Mouse (Mus musculus) kidney, postnatal 25 days (tissue): ENCODE measurements at regions not wholly inside any gene's neighbourhood (a gene's known extent, or its start where the extent isn't known, plus 50 kb on each side); places are given as distances from the start of the nearest gene placed in this dataset.

ENCODE experiments used
- DNase-seq, 2 experiments: peaks; one replicate each; pipeline ENCODE4 v3.0.0; 2021; ENCODE audit warnings: mixed read lengths in 2 of 2

- no peak for DNase-seq
Observed at GRCm38 (mm10) chr14:120669665-120670064, 191.4 kb downstream of the Rap2a start.

- DNase-seq: no peak
Observed at GRCm38 (mm10) chr14:120675752-120676151, 197.5 kb downstream of the Rap2a start.

- DNase-seq: no peak
Observed at GRCm38 (mm10) chr14:120678533-120678932, 200.3 kb downstream of the Rap2a start.

DNA sequence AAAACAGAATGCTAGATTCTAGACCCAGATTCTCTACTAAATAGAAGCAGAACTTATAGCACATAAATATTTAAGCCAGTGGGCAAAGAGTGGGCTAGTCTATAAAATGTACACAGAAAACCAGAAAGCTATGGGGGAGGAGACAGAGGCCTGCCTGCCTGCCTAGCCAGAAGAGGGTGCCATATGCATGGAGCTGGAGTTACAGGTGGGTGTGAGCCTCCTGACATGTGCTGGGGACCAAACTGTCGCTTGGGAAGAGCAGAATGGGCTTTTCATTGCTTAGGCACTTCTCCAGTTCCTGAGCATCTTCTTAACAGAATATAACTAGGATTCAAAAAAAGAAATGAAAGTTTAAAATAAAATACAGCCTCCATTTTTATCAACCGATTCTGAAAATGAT lies 200.8 kb downstream of the Rap2a start:
- no peak for DNase-seq

DNA sequence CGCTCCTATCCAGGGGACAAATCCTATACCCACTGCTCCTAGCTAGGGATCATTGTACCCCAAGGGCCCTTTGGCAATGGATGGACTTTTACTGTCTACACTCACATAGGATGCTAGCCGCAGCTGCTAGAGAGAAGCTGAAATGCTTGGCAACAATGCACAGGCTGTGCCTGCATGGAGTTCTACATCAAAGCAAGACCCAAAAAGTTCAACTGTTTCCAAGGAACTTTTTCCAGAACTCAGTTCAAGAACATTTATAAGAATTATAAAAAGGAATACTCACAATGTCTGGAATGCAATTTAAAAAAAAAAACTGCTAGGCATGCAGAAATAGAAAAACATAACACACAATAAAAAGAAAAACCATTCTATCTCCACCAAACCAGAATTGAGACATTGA lies 202.0 kb downstream of the Rap2a start:
- DNase-seq: no peak

- DNase-seq: no peak
Observed at GRCm38 (mm10) chr14:120685263-120685662, 207.0 kb downstream of the Rap2a start.

DNA sequence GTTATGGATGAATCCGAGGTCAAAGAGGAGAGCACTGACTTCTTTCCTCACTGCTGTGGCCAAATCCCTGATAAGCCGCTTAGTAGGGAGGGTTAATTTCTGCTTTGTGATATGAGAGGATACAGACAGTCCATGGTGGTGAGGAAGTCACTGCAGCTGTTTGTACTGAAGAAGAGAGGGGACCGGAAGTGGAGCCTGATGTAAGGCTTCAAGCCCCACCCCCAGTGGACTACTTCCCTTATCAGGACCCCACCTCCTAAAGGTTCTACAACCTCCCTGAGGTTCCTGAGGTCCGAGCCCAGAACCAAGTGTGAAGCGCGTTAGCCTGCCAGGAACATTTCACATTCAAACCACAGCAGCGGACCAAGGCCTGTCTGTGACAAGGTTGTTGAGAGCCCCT lies 207.6 kb downstream of the Rap2a start:
- no peak for DNase-seq

GRCm38 (mm10) chr14:120686751-120687150 lies 208.5 kb downstream of the Rap2a start:
- no peak for DNase-seq

- no peak for DNase-seq
Observed at GRCm38 (mm10) chr14:120699378-120699777, 211.6 kb upstream of the Ipo5 start.

DNA sequence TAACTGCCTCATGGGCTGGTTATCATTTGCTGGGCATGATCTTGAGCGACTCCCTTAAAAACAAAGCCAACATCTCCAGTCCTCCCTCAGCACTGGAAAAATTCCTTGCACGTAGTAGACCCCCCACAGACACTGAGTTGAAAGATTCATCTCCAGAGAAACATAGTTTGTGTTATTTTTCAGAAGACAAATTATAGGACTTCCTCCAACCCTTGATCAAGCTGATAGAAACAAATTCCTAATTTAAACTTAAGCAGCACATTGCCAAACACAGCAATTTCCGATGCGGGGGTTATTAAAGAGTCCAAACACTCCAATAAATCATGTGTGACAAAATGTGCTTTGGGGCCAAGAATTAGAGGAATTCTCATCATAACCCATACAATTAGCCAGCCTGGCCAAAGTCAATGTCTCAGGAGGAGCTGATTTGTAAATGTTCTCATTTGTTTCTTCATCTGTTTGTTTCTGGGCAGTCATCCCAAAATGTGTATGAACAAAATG lies 205.7 kb upstream of the Ipo5 start:
- peak in 1 of 2 experiments; percentile 39 for DNase-seq

DNA sequence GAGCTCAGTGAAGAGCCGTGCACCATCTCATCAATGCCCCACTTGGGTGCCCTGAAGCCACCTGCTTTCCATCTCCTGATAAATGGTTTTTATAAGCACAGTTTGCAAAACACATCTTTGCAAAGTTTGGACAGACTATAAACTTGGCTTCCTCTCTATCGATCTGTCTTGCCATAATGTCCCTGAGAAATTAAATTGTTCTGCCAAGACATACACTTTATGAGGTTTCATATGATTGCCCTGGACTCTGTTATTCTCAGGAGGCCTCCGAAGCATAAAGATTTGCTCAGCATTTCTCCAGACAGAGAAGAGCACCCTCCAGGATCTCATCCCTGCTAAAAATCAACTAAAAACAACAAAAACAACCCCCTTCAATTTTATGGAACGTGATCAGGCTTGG lies 200.2 kb upstream of the Ipo5 start:
- no peak for DNase-seq

- DNase-seq: peak; percentile 65
Observed at GRCm38 (mm10) chr14:120720464-120721445, 190.3 kb upstream of the Ipo5 start.

GRCm38 (mm10) chr14:120721593-120722461 lies 189.2 kb upstream of the Ipo5 start:
- no peak for DNase-seq

GRCm38 (mm10) chr14:120722546-120723112 lies 188.4 kb upstream of the Ipo5 start:
- DNase-seq: peak in 1 of 2 experiments; percentile 27

DNA sequence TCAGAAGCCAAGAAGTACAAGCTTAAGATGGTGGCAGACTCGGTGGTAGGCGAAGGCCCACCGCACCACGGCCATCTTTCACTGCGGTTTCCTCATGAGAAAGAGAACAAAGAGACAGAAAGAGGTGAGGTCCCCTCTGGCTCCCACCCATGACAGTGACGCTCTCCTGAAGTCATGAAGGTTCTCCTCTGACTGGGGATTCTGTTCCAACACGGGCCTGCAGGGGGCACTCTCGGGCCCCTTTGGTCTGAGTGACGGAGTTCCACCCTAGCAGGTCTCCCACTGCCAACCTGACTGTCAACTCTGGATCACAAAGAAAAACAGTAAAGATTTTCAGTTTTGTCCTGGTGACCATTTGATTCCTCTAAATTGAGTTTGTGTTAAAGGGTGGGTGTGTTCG lies 182.9 kb upstream of the Ipo5 start:
- no peak for DNase-seq

DNA sequence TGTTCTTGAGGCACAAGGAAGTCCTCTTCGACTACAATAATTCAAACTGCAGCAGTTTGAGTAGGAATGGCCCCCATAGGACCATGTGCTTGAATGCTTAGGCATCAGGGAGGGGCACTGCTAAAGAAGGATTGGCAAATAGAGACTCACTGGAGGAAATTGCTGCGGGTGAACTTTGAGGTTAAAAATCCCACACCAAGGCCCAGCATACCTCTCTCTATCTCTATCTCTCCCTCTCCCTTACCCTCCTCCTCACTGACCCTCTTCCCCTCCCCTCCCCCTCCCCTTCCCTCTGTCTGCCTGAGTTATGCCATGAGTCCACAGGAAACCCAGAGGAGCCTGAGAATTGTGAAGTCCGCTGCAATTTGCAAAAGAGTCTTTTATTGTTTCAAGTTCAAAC lies 180.8 kb upstream of the Ipo5 start:
- no peak for DNase-seq

- no peak for DNase-seq
Observed at GRCm38 (mm10) chr14:120731679-120732281, 179.2 kb upstream of the Ipo5 start.

- no peak for DNase-seq
Observed at GRCm38 (mm10) chr14:120732400-120733138, 178.5 kb upstream of the Ipo5 start.

DNA sequence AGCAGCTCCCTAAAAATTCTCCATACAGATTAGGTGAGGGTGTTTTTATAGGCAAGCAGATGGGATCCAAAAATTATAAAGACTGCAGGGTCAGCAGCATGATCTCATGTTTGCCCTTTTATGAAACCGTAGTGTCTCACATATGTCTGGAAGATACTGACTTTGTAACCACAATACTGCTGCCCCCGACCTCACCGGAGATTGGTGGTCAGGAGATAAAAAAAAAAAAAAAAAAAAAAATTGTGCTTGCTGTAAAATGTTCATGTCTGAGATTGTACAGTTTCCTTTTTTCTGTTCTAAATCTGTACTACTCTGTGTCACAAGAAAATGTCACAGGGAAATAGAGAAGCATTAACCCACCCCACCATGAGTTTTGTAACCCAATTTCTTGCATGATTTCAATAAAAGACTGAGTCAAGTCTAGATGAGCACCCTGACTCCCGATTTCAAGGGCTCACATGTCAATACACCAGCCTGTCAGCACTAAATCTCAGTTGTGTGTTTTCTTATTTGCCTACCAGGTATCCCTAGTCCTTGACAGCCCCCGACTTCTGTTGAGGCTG lies 169.5 kb upstream of the Ipo5 start:
- no peak for DNase-seq

DNA sequence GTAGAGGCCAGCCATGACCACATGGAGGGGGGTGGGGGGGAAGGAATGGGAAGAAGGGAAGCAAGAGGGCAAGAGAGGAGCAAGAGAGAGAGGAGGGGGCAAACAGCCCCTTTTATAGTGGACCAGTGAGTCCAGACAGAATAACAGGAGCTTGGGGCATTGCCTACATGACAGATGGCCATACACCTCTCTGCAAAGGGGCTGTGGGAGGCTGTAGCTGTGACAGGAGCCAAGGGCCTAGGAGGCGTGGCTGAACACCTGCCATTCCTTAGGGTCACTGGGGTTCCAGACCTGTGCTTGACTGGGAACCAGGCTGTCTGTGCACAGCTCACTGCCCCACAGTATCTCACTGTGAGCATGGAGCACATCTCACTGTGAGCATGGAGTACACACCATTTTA lies 157.0 kb upstream of the Ipo5 start:
- DNase-seq: no peak

- no peak for DNase-seq
Observed at GRCm38 (mm10) chr14:120755389-120755788, 155.6 kb upstream of the Ipo5 start.
